In the genomic region with DNA sequence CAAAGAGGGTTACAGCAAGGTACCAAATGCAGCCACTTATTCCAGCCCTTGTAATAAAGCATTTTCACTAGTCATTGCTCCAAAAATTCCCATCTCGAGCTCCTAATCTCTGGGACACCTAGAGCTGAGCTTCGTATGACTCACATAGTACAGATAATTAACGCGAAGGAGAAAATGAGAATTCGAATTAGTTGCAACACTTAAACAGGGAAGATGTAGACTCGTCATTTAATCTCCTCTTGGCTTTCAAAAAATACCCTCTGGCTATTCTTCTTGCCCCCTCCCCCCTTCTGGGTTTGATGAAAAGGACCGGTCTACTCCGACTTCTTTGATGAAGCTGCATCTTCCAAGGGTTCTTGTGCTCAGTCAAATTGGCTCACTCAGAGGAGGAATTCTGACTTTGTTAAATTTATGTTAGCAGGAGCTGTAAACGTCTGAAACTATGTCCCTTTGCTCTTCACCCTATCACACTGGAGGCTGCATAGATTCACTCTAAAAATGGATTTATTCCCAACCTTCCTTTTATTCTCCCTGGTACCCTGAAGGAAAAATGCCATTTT, we compare ENCODE assay signal across 9 mouse cellular contexts. TPM values are rescaled to one million over a fixed set of nuclear protein-coding genes. Genes with fewer than 3 reads are reported as not detected.
A peak's percentile ranks its signal among the peaks of the same experiment; 100 is the strongest.
DNase-seq lines count a peak whose midpoint lies in the region; ATAC-seq and TF ChIP-seq lines count a peak whose summit lies in the region.
"Had no signal": no experiment of that assay in that cellular context is flagged by ENCODE, and none has a peak within 500 bp of the region (broad histone marks: within the 10 kb centered on the region; RNA-seq: fewer than 3 reads in every experiment).

No protein-coding gene starts in this region.

- intact Hi-C loops in heart, postnatal 14 days (cut with DNase I): loop anchor here (10.0 kb wide), 1 partner anchor 1903 kb away; no protein-coding TSS in a partner anchor
- intact Hi-C loops in gastrocnemius, adult 2 months (cut with DNase I): no loop called here

- no peak for ATAC-seq in heart, postnatal 0 days (ENCODE audit: insufficient read depth, low read depth)
- no peak for ATAC-seq in embryonic facial prominence, embryonic 14.5 days (ENCODE audit: low read depth)
- no peak for ATAC-seq in limb, embryonic 13.5 days (ENCODE audit: low FRiP score, low read depth)

- TF ChIP-seq CTCF in heart, postnatal 0 days (IDR thresholded peaks at IDR 0.05; ENCODE audit: low read depth): no peak
- TF ChIP-seq CTCF in gastrocnemius, adult 2 months (IDR thresholded peaks at IDR 0.05): no peak

- WGBS in heart, postnatal 0 days: 12% methylated on average over 9 of the region's 9 CpGs
- WGBS in embryonic facial prominence, embryonic 14.5 days: 6% methylated on average over 9 of the region's 9 CpGs
- whole genome bisulfite sequencing in limb, embryonic 13.5 days: 4% methylated on average over 9 of the region's 9 CpGs

- no peak for DNase-seq in heart, postnatal 0 days (ENCODE audit: low spot score)
- no peak for DNase-seq in heart, postnatal 14 days
- peak; percentile 41 for DNase-seq in Muller cell, postnatal 12 days (ENCODE audit: inconsistent ontology term)
- no peak for DNase-seq in embryonic facial prominence, embryonic 14.5 days (ENCODE audit: low spot score)
- DNase-seq in gastrocnemius, adult 2 months: no peak
- no peak for DNase-seq in spleen, postnatal 36 days (ENCODE audit: low spot score in 2 of 2)
- DNase-seq in adrenal gland, postnatal 25 days: no peak

- H3K4me2 ChIP-seq in heart, postnatal 0 days (ENCODE audit: low read depth, low read length): peak overlapping the region; percentile 68; the same call in 1 of the 2 replicates
- H3K4me2 ChIP-seq in embryonic facial prominence, embryonic 14.5 days (ENCODE audit: low read depth, low read length): peak overlapping the region; percentile 93
- H3K4me2 ChIP-seq in limb, embryonic 13.5 days (replicated peaks): peak overlapping the region; percentile 83
- H3K4me2 ChIP-seq: liver, embryonic 15.5 days had no signal

- TF ChIP-seq EP300 in heart, postnatal 0 days (IDR thresholded peaks at IDR 0.05; ENCODE audit: low read depth): no peak

- H3K27ac ChIP-seq in heart, postnatal 0 days (ENCODE audit: low read depth): no peak overlapping the region
- no peak overlapping the region for H3K27ac ChIP-seq in embryonic facial prominence, embryonic 14.5 days (replicated peaks; ENCODE audit: low read depth, low read length)
- H3K27ac ChIP-seq in limb, embryonic 13.5 days: no peak overlapping the region
- no peak overlapping the region for H3K27ac ChIP-seq in gastrocnemius, adult 2 months
- H3K27ac ChIP-seq: liver, embryonic 15.5 days had no signal

- H3K4me1 ChIP-seq in heart, postnatal 0 days (ENCODE audit: control insufficient read depth, insufficient read depth): peaks cover 17% of the 10 kb centered on the region; the same call in 1 of the 2 replicates
- H3K4me1 ChIP-seq in embryonic facial prominence, embryonic 14.5 days (ENCODE audit: control insufficient read depth, insufficient read depth, low read length): peaks cover 16% of the 10 kb centered on the region
- peaks cover 50% of the 10 kb centered on the region for H3K4me1 ChIP-seq in limb, embryonic 13.5 days

- H3K9me3 ChIP-seq in heart, postnatal 0 days (replicated peaks; ENCODE audit: control insufficient read depth, low read length): no peaks in the 10 kb centered on the region
- no peaks in the 10 kb centered on the region for H3K9me3 ChIP-seq in embryonic facial prominence, embryonic 14.5 days (ENCODE audit: control insufficient read depth, low read length)
- H3K9me3 ChIP-seq in limb, embryonic 13.5 days: no peaks in the 10 kb centered on the region
- H3K9me3 ChIP-seq: liver, embryonic 15.5 days had no signal

- H3K27me3 ChIP-seq in heart, postnatal 0 days (ENCODE audit: control insufficient read depth, insufficient read depth, low read length): peaks cover 97% of the 10 kb centered on the region
- H3K27me3 ChIP-seq in embryonic facial prominence, embryonic 14.5 days (replicated peaks; ENCODE audit: control insufficient read depth, insufficient read depth, low read length): peaks cover 52% of the 10 kb centered on the region
- peaks cover 61% of the 10 kb centered on the region for H3K27me3 ChIP-seq in limb, embryonic 13.5 days

- H3K4me3 ChIP-seq in heart, postnatal 0 days (ENCODE audit: low read depth, low read length): no peak overlapping the region
- H3K4me3 ChIP-seq in embryonic facial prominence, embryonic 14.5 days (ENCODE audit: low read depth, low read length): peak overlapping the region; percentile 46; the same call in 1 of the 2 replicates
- peak overlapping the region; percentile 46; the same call in 1 of the 2 replicates for H3K4me3 ChIP-seq in limb, embryonic 13.5 days
- H3K4me3 ChIP-seq in gastrocnemius, adult 2 months: no peak overlapping the region
- H3K4me3 ChIP-seq: liver, embryonic 15.5 days had no signal

- H3K9ac ChIP-seq in heart, postnatal 0 days (replicated peaks; ENCODE audit: low read depth, low read length): no peak overlapping the region
- no peak overlapping the region for H3K9ac ChIP-seq in embryonic facial prominence, embryonic 14.5 days (ENCODE audit: low read depth, low read length)
- no peak overlapping the region for H3K9ac ChIP-seq in limb, embryonic 13.5 days
- H3K9ac ChIP-seq: liver, embryonic 15.5 days had no signal

- H3K36me3 ChIP-seq in heart, postnatal 0 days (replicated peaks; ENCODE audit: control insufficient read depth, insufficient read depth, low read length): no peaks in the 10 kb centered on the region
- no peaks in the 10 kb centered on the region for H3K36me3 ChIP-seq in embryonic facial prominence, embryonic 14.5 days (ENCODE audit: control insufficient read depth, insufficient read depth, low read length)
- H3K36me3 ChIP-seq in limb, embryonic 13.5 days: no peaks in the 10 kb centered on the region
- H3K36me3 ChIP-seq: liver, embryonic 15.5 days had no signal

RNA-seq across cellular contexts. Expression of gene Lef1, which starts 2.1 kb away (rescaled TPM):
- 4.8 TPM in 1 of 2 replicates, not detected in the other for total RNA-seq in heart, postnatal 0 days (2014; rRNA removed; ENCODE audit: low replicate concordance)
- 0.87 and 1.2 TPM in 2 replicates for polyA plus RNA-seq in heart, postnatal 0 days (2015; fragmentation: Nextera tagmentation; extraction: Ambion mirVana)
- 1 to 10 TPM in 1 of 2 experiments, under 1 TPM in 1; 0.72 to 4.4 TPM for total RNA-seq in heart, postnatal 14 days (2021)
- 25.9 and 32.2 TPM in 2 replicates for polyA plus RNA-seq in embryonic facial prominence, embryonic 14.5 days (2014; fragmentation: Nextera tagmentation; extraction: Ambion mirVana)
- 47.9 and 52.0 TPM in 2 replicates for polyA plus RNA-seq in limb, embryonic 13.5 days (2015; fragmentation: Nextera tagmentation; extraction: Ambion mirVana)
- total RNA-seq in gastrocnemius, adult 2 months (2021): under 1 TPM in 1 of 2 experiments, not detected in 1; 0.08 TPM
- total RNA-seq in adrenal gland, postnatal 25 days (2021): 13.3 and 15.7 TPM in 2 replicates

Comparison
In these comparisons a context has a peak if more than half of its experiments do, and no peak if none do; other contexts are left out.
1. H3K4me3 ChIP-seq: peak in embryonic facial prominence, embryonic 14.5 days (single experiment) and limb, embryonic 13.5 days (single experiment); none in heart, postnatal 0 days (single experiment) and gastrocnemius, adult 2 months (single experiment).
2. Peak in every context shown above with its lines, with median percentiles within 50 percentile points of each other: H3K4me2 ChIP-seq.